Mouse (Mus musculus): ENCODE data around the gene Nkap. TPM values are rescaled to one million over a fixed set of nuclear protein-coding genes. Genes with fewer than 3 reads are reported as not detected.
"Not testable (repeated sequence)": the region's sequence is repeated elsewhere in the genome, so short reads cannot be mapped to it uniquely, and the experiment has no call there.

The Nkap gene
- polyA plus RNA-seq, 1 experiment from 2014 or later: 12.8 TPM

- H3K4me2 ChIP-seq (ENCODE audit: low read length): no peak overlapping the region
- H3K36me3 ChIP-seq (ENCODE audit: insufficient read depth, low read length): 0 out of 2 replicates have a peak, but pooled peaks cover 2% of the 10 kb centered on the region
- H3K9ac ChIP-seq (ENCODE audit: low read depth, low read length): no peak overlapping the region
- H3K4me1 ChIP-seq (replicated peaks; ENCODE audit: insufficient read depth, low read length): no peaks in the 10 kb centered on the region
- TF ChIP-seq CTCF (IDR thresholded peaks at IDR 0.05; ENCODE audit: low read depth): peak; percentile 53
- WGBS: 84% methylated on average over 2 of the region's 2 CpGs
- ATAC-seq (replicated peaks; ENCODE audit: low FRiP score, low read depth) (no peak), DNase-seq (ENCODE audit: low spot score) (peak; percentile 8)
- H3K4me3 ChIP-seq (replicated peaks; ENCODE audit: low read depth, low read length): no peak overlapping the region
- no peak overlapping the region for H3K27ac ChIP-seq
- H3K27me3 ChIP-seq (ENCODE audit: insufficient read depth, low read length): no peaks in the 10 kb centered on the region
- H3K9me3 ChIP-seq (replicated peaks; ENCODE audit: low read length): no peaks in the 10 kb centered on the region
Measured at GRCm38 (mm10) chrX:37144954-37145353, 18.4 kb downstream of the Nkap start.

GRCm38 (mm10) chrX:37157839-37158238 lies 31.2 kb downstream of the Nkap start:
- no peaks in the 10 kb centered on the region for H3K36me3 ChIP-seq (ENCODE audit: insufficient read depth, low read length)
- WGBS: 57% methylated on average over 4 of the region's 4 CpGs
- no peak overlapping the region for H3K27ac ChIP-seq
- no peak overlapping the region for H3K9ac ChIP-seq (ENCODE audit: low read depth, low read length)
- ATAC-seq (replicated peaks; ENCODE audit: low FRiP score, low read depth) (no peak), DNase-seq (ENCODE audit: low spot score) (peak; percentile 6)
- no peaks in the 10 kb centered on the region for H3K9me3 ChIP-seq (replicated peaks; ENCODE audit: low read length)
- H3K4me2 ChIP-seq (ENCODE audit: low read length): no peak overlapping the region
- no peaks in the 10 kb centered on the region for H3K4me1 ChIP-seq (replicated peaks; ENCODE audit: insufficient read depth, low read length)
- H3K4me3 ChIP-seq (replicated peaks; ENCODE audit: low read depth, low read length): no peak overlapping the region
- H3K27me3 ChIP-seq (ENCODE audit: insufficient read depth, low read length): no peaks in the 10 kb centered on the region
- peak; percentile 53 for TF ChIP-seq CTCF (IDR thresholded peaks at IDR 0.05; ENCODE audit: low read depth)

GRCm38 (mm10) chrX:37161169-37161568 lies 34.6 kb downstream of the Nkap start:
- Histone ChIP-seq H3K4me1 (replicated peaks; ENCODE audit: insufficient read depth, low read length) (no peaks in the 10 kb centered on the region), H3K4me3 (replicated peaks; ENCODE audit: low read depth, low read length) (no peak overlapping the region), H3K4me2 (ENCODE audit: low read length) (no peak overlapping the region), H3K27ac (no peak overlapping the region), H3K36me3 (ENCODE audit: insufficient read depth, low read length) (no peaks in the 10 kb centered on the region), H3K9ac (ENCODE audit: low read depth, low read length) (no peak overlapping the region), H3K27me3 (ENCODE audit: insufficient read depth, low read length) (no peaks in the 10 kb centered on the region), H3K9me3 (replicated peaks; ENCODE audit: low read length) (no peaks in the 10 kb centered on the region)
- WGBS: 79% methylated on average over 10 of the region's 10 CpGs
- no peak for ATAC-seq (replicated peaks; ENCODE audit: low FRiP score, low read depth)
- TF ChIP-seq CTCF (IDR thresholded peaks at IDR 0.05; ENCODE audit: low read depth): no peak
- no peak for DNase-seq (ENCODE audit: low spot score)

- DNase-seq (ENCODE audit: low spot score) (no peak), ATAC-seq (replicated peaks; ENCODE audit: low FRiP score, low read depth) (no peak)
- H3K9ac ChIP-seq (ENCODE audit: low read depth, low read length): no peak overlapping the region
- H3K4me3 ChIP-seq (replicated peaks; ENCODE audit: low read depth, low read length): no peak overlapping the region
- no peaks in the 10 kb centered on the region for H3K4me1 ChIP-seq (replicated peaks; ENCODE audit: insufficient read depth, low read length)
- no peak overlapping the region for H3K4me2 ChIP-seq (ENCODE audit: low read length)
- no peak overlapping the region for H3K27ac ChIP-seq
- TF ChIP-seq CTCF (IDR thresholded peaks at IDR 0.05; ENCODE audit: low read depth): no peak
- no peaks in the 10 kb centered on the region for H3K27me3 ChIP-seq (ENCODE audit: insufficient read depth, low read length)
- 81% methylated on average over 18 of the region's 18 CpGs for WGBS
- no peaks in the 10 kb centered on the region for H3K36me3 ChIP-seq (ENCODE audit: insufficient read depth, low read length)
- no peaks in the 10 kb centered on the region for H3K9me3 ChIP-seq (replicated peaks; ENCODE audit: low read length)
Measured at GRCm38 (mm10) chrX:37163115-37163514, 36.5 kb downstream of the Nkap start.

GRCm38 (mm10) chrX:37167085-37167484 lies 40.5 kb downstream of the Nkap start:
- WGBS: 40% methylated on average over 3 of the region's 3 CpGs
- DNase-seq (ENCODE audit: low spot score): peak; percentile 69
- ATAC-seq (replicated peaks; ENCODE audit: low FRiP score, low read depth): no peak
- Histone ChIP-seq H3K9me3 (replicated peaks; ENCODE audit: low read length) (no peaks in the 10 kb centered on the region), H3K4me1 (replicated peaks; ENCODE audit: insufficient read depth, low read length) (no peaks in the 10 kb centered on the region), H3K9ac (ENCODE audit: low read depth, low read length) (no peak overlapping the region), H3K36me3 (ENCODE audit: insufficient read depth, low read length) (no peaks in the 10 kb centered on the region), H3K4me3 (replicated peaks; ENCODE audit: low read depth, low read length) (no peak overlapping the region), H3K27me3 (ENCODE audit: insufficient read depth, low read length) (no peaks in the 10 kb centered on the region), H3K4me2 (ENCODE audit: low read length) (no peak overlapping the region), H3K27ac (no peak overlapping the region)
- TF ChIP-seq CTCF (IDR thresholded peaks at IDR 0.05; ENCODE audit: low read depth): peak; percentile 74

- no peak for DNase-seq (ENCODE audit: low spot score)
- Histone ChIP-seq H3K9me3 (replicated peaks; ENCODE audit: low read length) (no peaks in the 10 kb centered on the region), H3K9ac (ENCODE audit: low read depth, low read length) (no peak within 1 kb of the TSS), H3K4me3 (replicated peaks; ENCODE audit: low read depth, low read length) (no peak within 1 kb of the TSS), H3K27ac (no peak within 1 kb of the TSS), H3K27me3 (ENCODE audit: insufficient read depth, low read length) (no peaks in the 10 kb centered on the region), H3K4me1 (replicated peaks; ENCODE audit: insufficient read depth, low read length) (no peaks in the 10 kb centered on the region), H3K36me3 (ENCODE audit: insufficient read depth, low read length) (no peaks in the 10 kb centered on the region), H3K4me2 (ENCODE audit: low read length) (no peak within 1 kb of the TSS)
- 56% methylated on average over 5 of the region's 5 CpGs for WGBS
- no peak for ATAC-seq (replicated peaks; ENCODE audit: low FRiP score, low read depth)
- no peak for TF ChIP-seq CTCF (IDR thresholded peaks at IDR 0.05; ENCODE audit: low read depth)
Measured at GRCm38 (mm10) chrX:37168742-37169141, 42.1 kb downstream of the Nkap start, which contains the start of gene Akap14. Gene Akap14 (minus strand): TSS chrX:37168842.

GRCm38 (mm10) chrX:37184401-37184800 lies 57.8 kb downstream of the Nkap start:
- H3K27ac ChIP-seq; H3K9ac ChIP-seq (ENCODE audit: low read depth, low read length); H3K4me3 ChIP-seq (replicated peaks; ENCODE audit: low read depth, low read length); H3K4me2 ChIP-seq (ENCODE audit: low read length); H3K36me3 ChIP-seq (ENCODE audit: insufficient read depth, low read length); H3K27me3 ChIP-seq (ENCODE audit: insufficient read depth, low read length); DNase-seq (ENCODE audit: low spot score); H3K4me1 ChIP-seq (replicated peaks; ENCODE audit: insufficient read depth, low read length); H3K9me3 ChIP-seq (replicated peaks; ENCODE audit: low read length); ATAC-seq (replicated peaks; ENCODE audit: low FRiP score, low read depth): not testable (repeated sequence)
- WGBS: 69% methylated on average over 8 of the region's 8 CpGs
